Mouse (Mus musculus) kidney, adult 2 months (tissue): Measurements from ENCODE around the gene Chid1.

ENCODE experiments used
- CTCF ChIP-seq: fragments of 200-500 bp; conservative IDR thresholded peaks from 2 replicates; pipeline ENCODE4 v1.5.1; 2011; ENCODE audit warnings: low read depth, mild to moderate bottlenecking, control low read depth, low read length, moderate library complexity, mixed read lengths; ENCODE audit not compliant: insufficient read depth, insufficient read length
- POLR2A ChIP-seq: fragments of 200-500 bp; IDR thresholded peaks from one replicate; pipeline ENCODE4 v1.6.1; 2011; ENCODE audit warnings: low read depth, low read length, control low read depth

DNA sequence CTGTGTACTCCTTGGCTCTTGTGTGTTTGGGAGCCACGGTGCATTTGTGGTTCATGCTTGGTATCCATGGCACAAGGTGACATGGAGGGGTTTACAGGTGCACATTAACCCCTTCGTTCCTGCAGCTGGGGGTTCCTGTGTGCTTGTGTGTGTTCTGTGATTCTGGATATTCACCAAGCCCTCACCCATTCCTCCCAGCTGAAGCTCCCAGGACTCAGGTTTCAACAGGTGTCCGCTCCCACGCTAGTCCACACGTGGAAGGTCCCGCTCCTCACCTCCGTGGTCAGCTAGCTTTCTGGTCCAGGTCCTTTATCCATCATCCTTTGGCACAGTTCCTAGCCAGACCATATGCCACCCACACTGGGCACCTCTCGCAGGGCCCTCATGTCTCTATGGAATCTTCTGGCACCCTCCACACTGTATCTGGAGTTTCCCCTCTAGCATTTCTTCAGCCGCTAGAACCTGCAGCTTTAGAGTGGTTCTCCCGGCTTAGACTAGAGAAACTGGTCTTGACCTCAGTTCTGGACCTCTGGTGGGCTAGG lies 73.0 kb downstream of the Chid1 start:
- no peak for TF ChIP-seq CTCF
- no peak for TF ChIP-seq POLR2A
